Mouse (Mus musculus) liver, embryonic 13.5 days (tissue): Measurements from ENCODE around the gene Tmprss6. TPM values are rescaled to one million over a fixed set of nuclear protein-coding genes. Genes with fewer than 3 reads are reported as not detected.

Experiments
- ATAC-seq: fragments of 200-750 bp; cut with Nextera tagmentation; 2 replicates; pipeline ENCODE4 v1.8.0; 2017; ENCODE audit warnings: low read depth, mild to moderate bottlenecking, moderate number of reproducible peaks, moderate library complexity
- DNase-seq: peaks from one replicate; pipeline ENCODE4 v3.0.0; 2022
- H3K27ac ChIP-seq: fragments of 300-500 bp; sonication (generic); 2 replicates; pipeline ENCODE4 v1.5.1; 2015; ENCODE audit warnings: moderate library complexity, mild to moderate bottlenecking, inconsistent platforms
- H3K27me3 ChIP-seq: fragments of 300-500 bp; sonication (generic); 2 replicates; pipeline ENCODE4 v1.6.1; 2015; ENCODE audit warnings: mild to moderate bottlenecking, inconsistent platforms
- H3K36me3 ChIP-seq: fragments of 300-500 bp; sonication (generic); 2 replicates; pipeline ENCODE4 v1.6.1; 2015; ENCODE audit warnings: mild to moderate bottlenecking, inconsistent platforms
- H3K4me1 ChIP-seq: fragments of 300-500 bp; sonication (generic); replicated peaks from 2 replicates; pipeline ENCODE4 v1.6.1; 2015; ENCODE audit warnings: inconsistent platforms
- H3K4me2 ChIP-seq: fragments of 300-500 bp; sonication (generic); 2 replicates; pipeline ENCODE4 v1.6.1; 2015; ENCODE audit warnings: inconsistent platforms, mild to moderate bottlenecking, moderate library complexity
- H3K4me3 ChIP-seq: fragments of 300-500 bp; sonication (generic); replicated peaks from 2 replicates; pipeline ENCODE4 v1.5.1; 2015; ENCODE audit warnings: mild to moderate bottlenecking, inconsistent platforms
- H3K9ac ChIP-seq: fragments of 300-500 bp; sonication (generic); 2 replicates; pipeline ENCODE4 v1.6.1; 2015; ENCODE audit warnings: mild to moderate bottlenecking, inconsistent platforms
- H3K9me3 ChIP-seq: fragments of 300-500 bp; sonication (generic); replicated peaks from 2 replicates; pipeline ENCODE4 v1.6.1; 2016; ENCODE audit warnings: inconsistent platforms
- WGBS: fragments of 180-500 bp; shearing (Covaris S2); methylation state at CpG from one replicate; pipeline ENCODE4 v1.1.7; 2015; ENCODE audit not compliant: insufficient replicate concordance; 5-methylcytosine and 5-hydroxymethylcytosine counted together
- polyA plus RNA-seq: library from polyadenylated mRNA; unstranded; fragments of >200 nt; fragmentation: Nextera tagmentation; extraction: Ambion mirVana; gene quantifications from 2 replicates; pipeline ENCODE4 v1.2.1, GENCODE M21; 2015

Gene Tmprss6
- polyA plus RNA-seq = 7.8 and 9.5 TPM in 2 replicates

GRCm38 (mm10) chr15:78468379-78468937, at the start of gene Tmprss6:
Gene Tmprss6, minus strand, starts transcription at chr15:78468634.
- no peak for DNase-seq
- Histone ChIP-seq H3K36me3 (no peaks in the 10 kb centered on the region), H3K27me3 (no peaks in the 10 kb centered on the region), H3K4me3 (peak within 1 kb of the TSS; percentile 27; the same call in 1 of the 2 replicates), H3K4me2 (peak within 1 kb of the TSS; percentile 46), H3K27ac (peak within 1 kb of the TSS; percentile 58), H3K4me1 (peaks cover 15% of the 10 kb centered on the region), H3K9ac (peak within 1 kb of the TSS; percentile 14; the same call in 1 of the 2 replicates), H3K9me3 (no peaks in the 10 kb centered on the region)
- 63% methylated on average over 7 of the region's 7 CpGs for WGBS
- ATAC-seq = peak; percentile 71

- ATAC-seq = no peak
- Histone ChIP-seq H3K4me3 (no peak overlapping the region), H3K9ac (no peak overlapping the region), H3K9me3 (no peaks in the 10 kb centered on the region), H3K27ac (no peak overlapping the region), H3K36me3 (no peaks in the 10 kb centered on the region), H3K4me2 (no peak overlapping the region), H3K4me1 (peaks cover 10% of the 10 kb centered on the region; the same call in 1 of the 2 replicates), H3K27me3 (no peaks in the 10 kb centered on the region)
- WGBS = 49% methylated on average over 7 of the region's 7 CpGs
- no peak for DNase-seq
These were observed 49.8 kb upstream of the Tmprss6 start for GRCm38 (mm10) chr15:78518221-78518620.

GRCm38 (mm10) chr15:78515759-78516158, 47.3 kb upstream of the Tmprss6 start:
- H3K27me3 ChIP-seq = no peaks in the 10 kb centered on the region
- H3K27ac ChIP-seq = no peak overlapping the region
- H3K36me3 ChIP-seq = no peaks in the 10 kb centered on the region
- no peaks in the 10 kb centered on the region for H3K9me3 ChIP-seq
- no peak overlapping the region for H3K4me3 ChIP-seq
- DNase-seq (no peak), ATAC-seq (no peak)
- 41% methylated on average over 6 of the region's 6 CpGs for WGBS
- peaks cover 15% of the 10 kb centered on the region; the same call in 1 of the 2 replicates for H3K4me1 ChIP-seq
- no peak overlapping the region for H3K9ac ChIP-seq
- no peak overlapping the region for H3K4me2 ChIP-seq

GRCm38 (mm10) chr15:78514393-78515146, 46.1 kb upstream of the Tmprss6 start:
- no peak for ATAC-seq
- Histone ChIP-seq H3K4me2 (no peak overlapping the region), H3K27ac (no peak overlapping the region)

GRCm38 (mm10) chr15:78513019-78513418, 44.6 kb upstream of the Tmprss6 start:
- DNase-seq (no peak), ATAC-seq (no peak)
- peaks cover 14% of the 10 kb centered on the region for H3K4me1 ChIP-seq
- H3K27me3 ChIP-seq = no peaks in the 10 kb centered on the region
- 73% methylated on average over 14 of the region's 14 CpGs for WGBS
- no peak overlapping the region for H3K9ac ChIP-seq
- H3K9me3 ChIP-seq = no peaks in the 10 kb centered on the region
- H3K4me3 ChIP-seq = no peak overlapping the region
- H3K4me2 ChIP-seq = no peak overlapping the region
- H3K27ac ChIP-seq = peak overlapping the region; percentile 44
- H3K36me3 ChIP-seq = no peaks in the 10 kb centered on the region

More at GRCm38 (mm10) chr15:78514393-78515146, 46.1 kb upstream of the Tmprss6 start:
- no peaks in the 10 kb centered on the region for H3K36me3 ChIP-seq
- no peak overlapping the region for H3K4me3 ChIP-seq
- peaks cover 14% of the 10 kb centered on the region for H3K4me1 ChIP-seq
- 22% methylated on average over 7 of the region's 7 CpGs for WGBS
- H3K9me3 ChIP-seq = no peaks in the 10 kb centered on the region
- peak; percentile 48 for DNase-seq
- no peaks in the 10 kb centered on the region for H3K27me3 ChIP-seq
- no peak overlapping the region for H3K9ac ChIP-seq

- Histone ChIP-seq H3K27ac (0 out of 2 replicates have a peak overlapping the region, but pooled peaks have one; percentile 48), H3K9me3 (no peaks in the 10 kb centered on the region)
These were observed 43.5 kb upstream of the Tmprss6 start for GRCm38 (mm10) chr15:78511951-78512350.

GRCm38 (mm10) chr15:78510736-78511135, 42.3 kb upstream of the Tmprss6 start:
- Histone ChIP-seq H3K4me1 (peaks cover 14% of the 10 kb centered on the region), H3K4me3 (no peak overlapping the region), H3K9ac (no peak overlapping the region), H3K4me2 (no peak overlapping the region), H3K27ac (no peak overlapping the region), H3K36me3 (no peaks in the 10 kb centered on the region), H3K27me3 (no peaks in the 10 kb centered on the region), H3K9me3 (no peaks in the 10 kb centered on the region)
- ATAC-seq (no peak), DNase-seq (no peak)
- WGBS = 57% methylated on average over 6 of the region's 6 CpGs

More at GRCm38 (mm10) chr15:78511951-78512350, 43.5 kb upstream of the Tmprss6 start:
- peaks cover 14% of the 10 kb centered on the region for H3K4me1 ChIP-seq
- no peaks in the 10 kb centered on the region for H3K36me3 ChIP-seq
- DNase-seq (no peak), ATAC-seq (no peak; the same call in 1 of the 2 replicates)
- H3K4me3 ChIP-seq = no peak overlapping the region
- 48% methylated on average over 7 of the region's 7 CpGs for WGBS
- H3K9ac ChIP-seq = no peak overlapping the region
- H3K4me2 ChIP-seq = no peak overlapping the region
- H3K27me3 ChIP-seq = no peaks in the 10 kb centered on the region

GRCm38 (mm10) chr15:78510121-78510576, 41.7 kb upstream of the Tmprss6 start:
- Histone ChIP-seq H3K9me3 (no peaks in the 10 kb centered on the region), H3K9ac (no peak overlapping the region), H3K4me1 (peaks cover 14% of the 10 kb centered on the region), H3K27ac (no peak overlapping the region), H3K27me3 (no peaks in the 10 kb centered on the region), H3K4me2 (no peak overlapping the region), H3K4me3 (no peak overlapping the region), H3K36me3 (no peaks in the 10 kb centered on the region)
- 51% methylated on average over 8 of the region's 8 CpGs for WGBS
- DNase-seq (no peak), ATAC-seq (no peak)

- no peak overlapping the region for H3K4me2 ChIP-seq
These were observed 41.0 kb upstream of the Tmprss6 start for GRCm38 (mm10) chr15:78509297-78509899.

GRCm38 (mm10) chr15:78508443-78508842, 40.0 kb upstream of the Tmprss6 start:
- Histone ChIP-seq H3K36me3 (no peaks in the 10 kb centered on the region), H3K4me2 (no peak overlapping the region), H3K27me3 (no peaks in the 10 kb centered on the region), H3K4me3 (no peak overlapping the region), H3K9me3 (no peaks in the 10 kb centered on the region), H3K4me1 (peaks cover 14% of the 10 kb centered on the region), H3K9ac (no peak overlapping the region), H3K27ac (no peak overlapping the region)
- ATAC-seq = no peak
- WGBS = 64% methylated on average over 7 of the region's 7 CpGs
- DNase-seq = no peak

More at GRCm38 (mm10) chr15:78509297-78509899, 41.0 kb upstream of the Tmprss6 start:
- Histone ChIP-seq H3K9ac (no peak overlapping the region), H3K27ac (no peak overlapping the region), H3K9me3 (no peaks in the 10 kb centered on the region), H3K27me3 (no peaks in the 10 kb centered on the region), H3K36me3 (no peaks in the 10 kb centered on the region), H3K4me1 (peaks cover 14% of the 10 kb centered on the region), H3K4me3 (no peak overlapping the region)
- ATAC-seq (no peak), DNase-seq (no peak)
- WGBS = 56% methylated on average over 12 of the region's 12 CpGs

GRCm38 (mm10) chr15:78505541-78505940, 37.1 kb upstream of the Tmprss6 start:
- Histone ChIP-seq H3K9ac (no peak overlapping the region), H3K27me3 (no peaks in the 10 kb centered on the region), H3K4me3 (no peak overlapping the region), H3K9me3 (no peaks in the 10 kb centered on the region), H3K4me2 (no peak overlapping the region), H3K36me3 (no peaks in the 10 kb centered on the region), H3K4me1 (peaks cover 8% of the 10 kb centered on the region), H3K27ac (no peak overlapping the region)
- WGBS = 54% methylated on average over 3 of the region's 3 CpGs
- ATAC-seq (no peak), DNase-seq (no peak)
